Mouse (Mus musculus): ENCODE measurements around the gene Mak.

Mak gene

GRCm38 (mm10) chr13:41079421-41079780, at the start of gene Mak:
Mak (minus strand) TSS chr13:41079706.
- DNase-seq (ENCODE audit: low read depth, low spot score): peak; percentile 2

GRCm38 (mm10) chr13:41129061-41129460, 49.6 kb upstream of the Mak start:
- no peak for DNase-seq (ENCODE audit: low read depth, low spot score)

GRCm38 (mm10) chr13:41128326-41128725, 48.8 kb upstream of the Mak start:
- no peak for DNase-seq (ENCODE audit: low read depth, low spot score)

- no peak for DNase-seq (ENCODE audit: low read depth, low spot score)
These were observed 44.2 kb upstream of the Mak start for GRCm38 (mm10) chr13:41123666-41124225.

- no peak for DNase-seq (ENCODE audit: low read depth, low spot score)
These were observed 39.8 kb upstream of the Mak start for GRCm38 (mm10) chr13:41119152-41119945.

- DNase-seq (ENCODE audit: low read depth, low spot score): no peak
These were observed 34.4 kb upstream of the Mak start, which contains the start of gene Sycp2l for GRCm38 (mm10) chr13:41113940-41114339. Sycp2l (plus strand) TSS chr13:41114307.

- no peak for DNase-seq (ENCODE audit: low read depth, low spot score)
These were observed 31.4 kb upstream of the Mak start, which contains the start of gene Gcm2 for GRCm38 (mm10) chr13:41110935-41111334. Gcm2 (minus strand) TSS chr13:41111035.

- no peak for DNase-seq (ENCODE audit: low read depth, low spot score)
These were observed 26.0 kb upstream of the Mak start for GRCm38 (mm10) chr13:41105541-41105940.

- peak; percentile 13 for DNase-seq (ENCODE audit: low read depth, low spot score)
These were observed 24.5 kb upstream of the Mak start for GRCm38 (mm10) chr13:41103841-41104525.

GRCm38 (mm10) chr13:41100031-41100430, 20.5 kb upstream of the Mak start:
- no peak for DNase-seq (ENCODE audit: low read depth, low spot score)

GRCm38 (mm10) chr13:41098325-41098724, 18.8 kb upstream of the Mak start:
- DNase-seq (ENCODE audit: low read depth, low spot score): no peak

- DNase-seq (ENCODE audit: low read depth, low spot score): peak; percentile 9
These were observed 18.0 kb upstream of the Mak start for GRCm38 (mm10) chr13:41097324-41098058.

GRCm38 (mm10) chr13:41094160-41094559, 14.7 kb upstream of the Mak start:
- DNase-seq (ENCODE audit: low read depth, low spot score): no peak

GRCm38 (mm10) chr13:41091271-41091670, 11.8 kb upstream of the Mak start:
- no peak for DNase-seq (ENCODE audit: low read depth, low spot score)

- DNase-seq (ENCODE audit: low read depth, low spot score): no peak
These were observed 9.2 kb upstream of the Mak start for GRCm38 (mm10) chr13:41088746-41089145.

GRCm38 (mm10) chr13:41085140-41085539, 5.6 kb upstream of the Mak start:
- DNase-seq (ENCODE audit: low read depth, low spot score): no peak

- no peak for DNase-seq (ENCODE audit: low read depth, low spot score)
These were observed 5.0 kb upstream of the Mak start for GRCm38 (mm10) chr13:41084521-41084920.

GRCm38 (mm10) chr13:41080700-41081099, 1.2 kb upstream of the Mak start:
- DNase-seq (ENCODE audit: low read depth, low spot score): no peak

GRCm38 (mm10) chr13:41079859-41080258, 353 bp upstream of the Mak start:
- DNase-seq (ENCODE audit: low read depth, low spot score): no peak

GRCm38 (mm10) chr13:41078690-41079420, 651 bp downstream of the Mak start:
- DNase-seq (ENCODE audit: low read depth, low spot score): no peak

- DNase-seq (ENCODE audit: low read depth, low spot score): no peak
These were observed 1.6 kb downstream of the Mak start for GRCm38 (mm10) chr13:41077921-41078320.
